Mouse (Mus musculus) embryonic facial prominence, embryonic 11.5 days (tissue): ENCODE measurements at regions not wholly inside any gene's neighbourhood (a gene's known extent, or its start where the extent isn't known, plus 50 kb on each side); places are given as distances from the start of the nearest gene placed in this dataset.

Experiments used
- ATAC-seq: fragments of 200-750 bp; cut with Nextera tagmentation; replicated peaks from 2 replicates; pipeline ENCODE4 v1.8.0; 2017; ENCODE audit warnings: low read depth; ENCODE audit not compliant: insufficient number of reproducible peaks, low FRiP score, low TSS enrichment
- DNase-seq: peaks from one replicate; pipeline ENCODE4 v3.0.0-alpha.2; 2015; ENCODE audit warnings: low spot score
- H3K27ac ChIP-seq: fragments of 300-500 bp; sonication (generic); replicated peaks from 2 replicates; pipeline ENCODE4 v1.5.1; 2014; ENCODE audit warnings: mild to moderate bottlenecking, low read depth, low read length, control low read depth
- H3K27me3 ChIP-seq: fragments of 300-500 bp; sonication (generic); 2 replicates; pipeline ENCODE4 v1.6.1; 2014; ENCODE audit warnings: mild to moderate bottlenecking, low read length, moderate library complexity, mixed read lengths; ENCODE audit not compliant: control insufficient read depth, insufficient read depth
- H3K36me3 ChIP-seq: fragments of 300-500 bp; sonication (generic); replicated peaks from 2 replicates; pipeline ENCODE4 v1.6.1; 2014; ENCODE audit warnings: low read depth, mild to moderate bottlenecking, low read length, moderate library complexity, mixed read lengths; ENCODE audit not compliant: control insufficient read depth, insufficient read depth
- H3K4me1 ChIP-seq: fragments of 300-500 bp; sonication (generic); 2 replicates; pipeline ENCODE4 v1.6.1; 2014; ENCODE audit warnings: low read length, mixed read lengths; ENCODE audit not compliant: control insufficient read depth, insufficient read depth
- H3K4me2 ChIP-seq: fragments of 300-500 bp; sonication (generic); 2 replicates; pipeline ENCODE4 v1.6.1; 2014; ENCODE audit warnings: low read depth, mild to moderate bottlenecking, control low read depth, low read length, moderate library complexity
- H3K4me3 ChIP-seq: fragments of 300-500 bp; sonication (generic); 2 replicates; pipeline ENCODE4 v1.5.1; 2014; ENCODE audit warnings: low read depth, low read length, control low read depth
- H3K9ac ChIP-seq: fragments of 300-500 bp; sonication (generic); replicated peaks from 2 replicates; pipeline ENCODE4 v1.6.1; 2014; ENCODE audit warnings: mild to moderate bottlenecking, control low read depth, low read length
- H3K9me3 ChIP-seq: fragments of 300-500 bp; sonication (generic); replicated peaks from 2 replicates; pipeline ENCODE4 v1.6.1; 2016; ENCODE audit warnings: mild to moderate bottlenecking, low read length, inconsistent platforms, mixed read lengths; ENCODE audit not compliant: control insufficient read depth
- WGBS: fragments of 180-500 bp; shearing (Covaris S2); extraction: QIAGEN DNeasy Blood & Tissue Kit; methylation state at CpG from one replicate; pipeline ENCODE4 v1.1.7; 2014; 5-methylcytosine and 5-hydroxymethylcytosine counted together

GRCm38 (mm10) chr1:14359998-14360640 is 1733.0 kb downstream of the 4930444P10Rik start:
- DNase-seq (no peak), ATAC-seq (no peak)
- no peak overlapping the region for H3K4me3 ChIP-seq
- H3K9ac ChIP-seq: no peak overlapping the region
- WGBS: 39% methylated on average over 2 of the region's 2 CpGs
- H3K36me3 ChIP-seq: no peaks in the 10 kb centered on the region
- H3K4me1 ChIP-seq: no peaks in the 10 kb centered on the region
- H3K27me3 ChIP-seq: no peaks in the 10 kb centered on the region
- no peaks in the 10 kb centered on the region for H3K9me3 ChIP-seq
- H3K4me2 ChIP-seq: no peak overlapping the region
- no peak overlapping the region for H3K27ac ChIP-seq
